Mouse (Mus musculus) hindbrain, embryonic 14.5 days (tissue): ENCODE measurements around the gene Atp10b. TPM values are rescaled to one million over a fixed set of nuclear protein-coding genes. Genes with fewer than 3 reads are reported as not detected.
A peak's percentile ranks its signal among the peaks of the same experiment; 100 is the strongest.

ENCODE experiments used
- ATAC-seq: fragments of 200-750 bp; cut with Nextera tagmentation; 2 replicates; pipeline ENCODE4 v1.8.0; 2017; ENCODE audit warnings: moderate number of reproducible peaks, mild to moderate bottlenecking, moderate TSS enrichment, moderate library complexity; ENCODE audit not compliant: low FRiP score
- DNase-seq: peaks from one replicate; pipeline ENCODE4 v3.0.0-alpha.2; 2015; ENCODE audit warnings: low spot score
- H3K27ac ChIP-seq: fragments of 300-500 bp; sonication (generic); 2 replicates; pipeline ENCODE4 v1.5.1; 2014; ENCODE audit warnings: mild to moderate bottlenecking, moderate library complexity
- H3K27me3 ChIP-seq: fragments of 300-500 bp; sonication (generic); 2 replicates; pipeline ENCODE4 v1.6.1; 2014; ENCODE audit warnings: mild to moderate bottlenecking, low read length, mixed read lengths; ENCODE audit not compliant: control insufficient read depth, insufficient read depth
- H3K36me3 ChIP-seq: fragments of 300-500 bp; sonication (generic); replicated peaks from 2 replicates; pipeline ENCODE4 v1.6.1; 2014; ENCODE audit not compliant: control insufficient read depth, insufficient read depth
- H3K4me1 ChIP-seq: fragments of 300-500 bp; sonication (generic); replicated peaks from 2 replicates; pipeline ENCODE4 v1.6.1; 2014; ENCODE audit warnings: antibody characterized with exemption, low read length, mixed read lengths; ENCODE audit not compliant: control insufficient read depth, insufficient read depth
- H3K4me2 ChIP-seq: fragments of 300-500 bp; sonication (generic); replicated peaks from 2 replicates; pipeline ENCODE4 v1.6.1; 2014; ENCODE audit warnings: mild to moderate bottlenecking, moderate library complexity
- H3K4me3 ChIP-seq: fragments of 300-500 bp; sonication (generic); replicated peaks from 2 replicates; pipeline ENCODE4 v1.5.1; 2014; ENCODE audit warnings: mild to moderate bottlenecking, low read length
- H3K9ac ChIP-seq: fragments of 300-500 bp; sonication (generic); 2 replicates; pipeline ENCODE4 v1.6.1; 2014
- H3K9me3 ChIP-seq: fragments of 300-500 bp; sonication (generic); 2 replicates; pipeline ENCODE4 v1.6.1; 2016; ENCODE audit warnings: low read length; ENCODE audit not compliant: control insufficient read depth
- WGBS: fragments of 180-500 bp; shearing (Covaris S2); extraction: QIAGEN DNeasy Blood & Tissue Kit; methylation state at CpG from one replicate; pipeline ENCODE4 v1.1.7; 2014; 5-methylcytosine and 5-hydroxymethylcytosine counted together
- polyA plus RNA-seq: library from polyadenylated mRNA; unstranded; fragments of >200 nt; fragmentation: Nextera tagmentation; extraction: Ambion mirVana; gene quantifications from 2 replicates; pipeline ENCODE4 v1.2.1, GENCODE M21; 2014

Atp10b gene
- polyA plus RNA-seq, 1 experiment from 2014 or later, result 0.59 TPM

DNA sequence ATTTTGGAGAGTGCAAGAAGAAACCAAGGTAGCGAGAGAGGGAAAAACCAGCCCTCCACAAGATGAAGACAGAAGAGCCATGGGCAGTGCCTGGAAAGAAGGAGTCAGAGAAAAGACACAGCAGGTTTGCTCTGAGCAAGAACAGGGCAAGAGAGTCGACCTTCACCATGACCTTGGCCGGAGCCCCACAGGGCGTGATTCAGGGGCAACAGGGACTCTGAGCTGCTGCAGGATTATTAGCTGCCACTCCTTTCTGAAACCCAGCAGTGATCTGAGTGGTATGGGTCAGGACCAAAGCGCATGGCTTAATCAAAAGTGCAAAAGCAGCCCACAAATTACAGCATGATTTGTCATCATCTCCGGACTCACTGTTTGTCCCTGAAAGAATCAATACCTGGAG, 36.6 kb downstream of the Atp10b start:
- 69% methylated on average over 6 of the region's 6 CpGs for WGBS
- no peaks in the 10 kb centered on the region for H3K9me3 ChIP-seq
- DNase-seq (no peak), ATAC-seq (no peak)
- no peak overlapping the region for H3K4me3 ChIP-seq
- H3K36me3 ChIP-seq, result no peaks in the 10 kb centered on the region
- no peaks in the 10 kb centered on the region for H3K27me3 ChIP-seq
- H3K9ac ChIP-seq, result no peak overlapping the region
- H3K27ac ChIP-seq, result no peak overlapping the region
- no peaks in the 10 kb centered on the region for H3K4me1 ChIP-seq
- no peak overlapping the region for H3K4me2 ChIP-seq

DNA sequence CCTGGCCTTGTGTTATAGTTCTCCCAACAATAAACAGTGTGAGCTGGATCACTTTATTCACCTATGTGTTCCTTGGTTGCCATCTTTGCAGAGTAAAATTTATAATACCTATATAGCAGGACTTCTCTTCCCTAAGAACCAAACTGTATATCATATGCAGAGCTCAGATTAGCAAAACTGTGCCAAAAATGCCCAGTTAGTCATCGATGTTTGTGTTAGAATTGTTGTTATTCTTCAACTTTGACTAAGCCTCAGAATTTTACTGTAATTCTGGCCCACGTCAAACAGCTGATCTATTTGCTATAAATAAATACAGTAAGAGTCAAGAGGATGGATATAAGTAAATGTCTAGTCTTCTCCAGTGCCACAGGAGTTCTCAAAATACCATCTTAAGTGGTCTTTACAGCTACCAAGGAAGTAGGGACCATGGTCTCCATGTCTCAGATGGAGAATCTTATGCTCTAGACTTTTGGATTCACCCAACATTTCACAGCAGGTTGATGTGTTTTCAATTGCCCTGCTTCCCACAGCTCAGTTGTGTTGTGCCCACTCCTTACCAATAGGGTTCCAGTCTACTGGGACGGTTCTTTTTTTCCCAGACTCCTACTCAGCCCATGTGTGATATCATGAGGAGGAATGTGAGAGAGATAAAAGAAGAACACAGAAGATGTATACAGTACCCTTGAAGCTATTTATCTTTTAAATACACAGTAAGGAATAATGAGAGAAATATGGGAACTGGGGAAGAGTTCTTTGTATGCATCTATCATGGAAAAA, 40.3 kb downstream of the Atp10b start:
- Histone ChIP-seq H3K4me2 (no peak overlapping the region), H3K27ac (no peak overlapping the region), H3K9me3 (no peaks in the 10 kb centered on the region), H3K4me1 (no peaks in the 10 kb centered on the region), H3K27me3 (no peaks in the 10 kb centered on the region), H3K9ac (no peak overlapping the region), H3K4me3 (no peak overlapping the region), H3K36me3 (no peaks in the 10 kb centered on the region)
- DNase-seq (no peak), ATAC-seq (no peak)
- 96% methylated on average over 3 of the region's 3 CpGs for WGBS

DNA sequence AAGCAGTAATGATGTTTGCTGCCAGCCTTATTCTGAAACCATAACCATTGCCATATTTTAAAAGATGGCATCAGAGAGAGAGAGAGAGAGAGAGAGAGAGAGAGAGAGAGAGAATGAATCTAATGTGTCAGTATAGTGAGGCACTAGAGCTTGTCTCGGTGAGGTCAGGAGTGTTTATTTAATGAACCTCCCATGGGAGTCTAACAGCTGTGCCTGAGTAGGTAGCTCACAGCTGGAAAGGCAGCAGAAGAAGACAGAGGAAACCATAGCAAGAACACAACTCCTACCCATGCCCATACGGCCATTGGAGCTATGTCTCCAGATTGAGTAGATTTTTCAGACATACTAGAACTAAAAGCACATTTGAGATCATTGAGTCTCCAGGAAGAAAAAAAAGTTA, 49.1 kb downstream of the Atp10b start:
- DNase-seq, result no peak
- no peak for ATAC-seq
- Histone ChIP-seq H3K27ac (no peak overlapping the region), H3K4me3 (no peak overlapping the region), H3K4me1 (no peaks in the 10 kb centered on the region; the same call in 1 of the 2 replicates), H3K27me3 (no peaks in the 10 kb centered on the region), H3K4me2 (no peak overlapping the region), H3K36me3 (no peaks in the 10 kb centered on the region), H3K9me3 (no peaks in the 10 kb centered on the region), H3K9ac (no peak overlapping the region)
- WGBS, result 85% methylated on average over 2 of the region's 2 CpGs

DNA sequence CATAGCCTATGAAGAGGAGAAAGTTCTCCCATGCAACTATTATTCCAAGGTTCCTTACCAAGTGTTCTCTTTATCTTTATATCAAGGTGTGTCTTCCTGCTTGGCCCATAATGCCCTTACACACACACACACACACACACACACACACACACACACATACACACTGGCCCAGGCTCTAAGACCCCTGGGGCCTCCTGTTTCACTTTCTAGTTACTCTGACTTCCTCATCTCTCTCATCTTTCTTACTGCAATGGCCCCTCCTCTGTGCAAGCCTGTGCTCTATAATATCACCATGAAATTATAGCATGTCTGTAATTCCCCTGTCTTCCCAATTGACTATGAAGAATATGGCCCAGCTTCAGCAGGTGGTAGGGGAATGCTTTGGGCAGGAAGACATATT, 49.7 kb downstream of the Atp10b start:
- Histone ChIP-seq H3K27me3 (no peaks in the 10 kb centered on the region), H3K9ac (no peak overlapping the region), H3K9me3 (no peaks in the 10 kb centered on the region), H3K4me2 (no peak overlapping the region), H3K4me3 (no peak overlapping the region), H3K27ac (no peak overlapping the region), H3K36me3 (no peaks in the 10 kb centered on the region), H3K4me1 (no peaks in the 10 kb centered on the region; the same call in 1 of the 2 replicates)
- DNase-seq (no peak), ATAC-seq (no peak)

DNA sequence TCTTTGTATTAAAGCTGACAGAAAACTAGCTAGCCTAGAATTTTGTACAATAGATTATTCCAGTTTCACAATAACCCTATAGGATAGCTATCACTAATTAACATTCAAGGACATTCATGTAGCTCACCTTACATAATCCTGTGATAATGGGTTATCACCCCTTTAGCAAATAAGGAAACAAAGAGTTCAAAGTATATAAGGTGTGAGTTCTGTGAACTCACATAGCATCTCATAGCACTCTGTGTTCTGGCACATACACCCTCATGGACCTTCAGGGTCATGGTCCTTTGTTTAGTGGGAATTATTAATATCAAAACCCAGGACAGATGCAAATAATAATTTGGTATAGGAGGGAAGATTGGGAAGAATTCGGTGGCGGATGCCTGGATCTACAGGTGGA, 50.4 kb downstream of the Atp10b start:
- no peaks in the 10 kb centered on the region; the same call in 1 of the 2 replicates for H3K4me1 ChIP-seq
- H3K4me2 ChIP-seq, result no peak overlapping the region
- ATAC-seq (no peak), DNase-seq (no peak)
- no peaks in the 10 kb centered on the region for H3K27me3 ChIP-seq
- H3K4me3 ChIP-seq, result no peak overlapping the region
- no peaks in the 10 kb centered on the region for H3K36me3 ChIP-seq
- 96% methylated on average over 2 of the region's 2 CpGs for WGBS
- no peak overlapping the region for H3K9ac ChIP-seq
- H3K27ac ChIP-seq, result no peak overlapping the region
- H3K9me3 ChIP-seq, result no peaks in the 10 kb centered on the region

DNA sequence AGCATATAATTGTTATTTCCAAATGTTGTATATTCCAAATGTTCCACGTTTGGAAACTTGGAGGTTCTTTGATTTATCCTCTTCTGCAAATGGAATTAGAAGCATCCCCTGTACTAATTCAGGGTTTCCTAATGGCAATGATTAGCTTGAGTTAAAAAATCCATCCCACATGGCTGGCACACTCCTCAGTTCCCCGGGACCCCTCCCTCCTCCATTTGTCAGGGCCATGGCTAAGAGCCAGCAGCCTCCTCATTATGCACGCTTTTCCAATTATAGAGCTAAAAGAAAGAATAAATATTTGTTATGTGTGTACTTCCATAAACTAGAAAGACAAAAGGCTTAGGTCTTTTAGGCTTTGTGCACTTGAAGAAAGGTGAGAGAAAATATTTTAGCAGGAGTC, 53.9 kb downstream of the Atp10b start:
- Histone ChIP-seq H3K4me2 (no peak overlapping the region), H3K4me3 (no peak overlapping the region), H3K36me3 (no peaks in the 10 kb centered on the region), H3K9me3 (no peaks in the 10 kb centered on the region), H3K4me1 (no peaks in the 10 kb centered on the region; the same call in 1 of the 2 replicates), H3K27me3 (no peaks in the 10 kb centered on the region), H3K27ac (no peak overlapping the region), H3K9ac (no peak overlapping the region)
- WGBS, result 49% methylated on average over 3 of the region's 3 CpGs
- peak; percentile 47 for DNase-seq
- no peak for ATAC-seq

DNA sequence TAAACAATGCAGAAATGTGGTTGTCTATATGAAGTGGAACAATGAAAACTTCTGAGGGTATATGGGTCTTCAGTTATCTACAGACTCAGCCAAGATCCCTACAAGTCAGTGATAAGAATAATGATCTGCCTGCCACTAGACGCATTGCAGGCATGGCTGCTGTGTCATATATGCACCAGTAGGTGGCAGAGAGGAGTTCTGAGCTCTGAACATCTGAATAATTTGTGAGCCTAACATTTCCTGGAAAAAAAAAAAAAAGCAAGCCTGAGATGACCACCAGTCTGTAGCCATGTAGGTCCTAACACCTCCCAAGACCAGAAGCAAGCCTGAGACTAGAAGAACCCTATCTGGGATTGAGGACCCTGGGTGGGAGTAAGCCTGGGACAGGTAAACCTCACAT, 63.5 kb downstream of the Atp10b start:
- H3K9ac ChIP-seq, result no peak overlapping the region
- 0 out of 2 replicates have a peak, but pooled peaks cover 11% of the 10 kb centered on the region for H3K4me1 ChIP-seq
- no peak overlapping the region for H3K27ac ChIP-seq
- 35% methylated on average over 1 of the region's 1 CpGs for WGBS
- H3K36me3 ChIP-seq, result no peaks in the 10 kb centered on the region
- ATAC-seq, result no peak
- DNase-seq, result no peak
- no peaks in the 10 kb centered on the region for H3K9me3 ChIP-seq
- H3K4me2 ChIP-seq, result no peak overlapping the region
- H3K4me3 ChIP-seq, result no peak overlapping the region
- no peaks in the 10 kb centered on the region for H3K27me3 ChIP-seq

DNA sequence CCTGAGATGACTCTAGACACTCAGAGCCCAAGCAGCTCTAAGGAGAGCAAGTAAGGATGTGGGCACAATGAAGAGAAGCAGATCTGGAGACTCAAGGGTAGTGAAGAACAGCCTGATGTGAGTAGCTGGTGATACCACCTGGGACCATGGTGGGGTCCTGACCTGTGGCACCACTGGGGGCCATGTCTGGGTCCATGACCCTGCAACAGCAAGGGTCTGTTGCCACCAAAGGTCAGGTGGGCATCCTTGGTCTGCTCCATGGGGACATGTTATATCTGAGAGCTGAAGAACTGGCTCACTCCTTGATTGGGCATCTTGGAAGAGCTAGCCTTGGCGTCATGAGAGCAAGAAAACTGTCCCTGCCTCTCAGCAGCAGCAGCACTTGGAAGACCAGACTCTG, 64.1 kb downstream of the Atp10b start:
- WGBS, result 92% methylated on average over 1 of the region's 1 CpGs
- no peak for ATAC-seq

DNA sequence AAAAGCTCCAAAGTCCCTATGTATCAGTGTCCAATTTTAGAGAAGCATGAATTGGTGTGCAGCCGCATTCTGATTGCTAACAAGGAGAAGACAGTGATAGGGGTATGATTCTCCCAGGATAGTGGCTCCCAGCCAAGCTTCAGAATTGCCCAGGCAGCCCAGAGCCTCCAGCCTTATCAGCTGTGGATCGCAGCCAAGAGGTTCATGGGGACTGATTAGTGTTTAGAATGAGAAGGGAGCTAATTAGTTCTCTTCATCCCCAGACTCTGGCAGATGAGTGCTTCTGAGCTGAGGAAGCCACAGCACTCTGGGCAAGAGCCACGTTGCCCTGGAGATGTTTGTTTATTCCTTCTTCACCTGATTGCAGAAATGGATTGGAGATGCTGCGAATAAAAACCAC, 67.3 kb downstream of the Atp10b start:
- DNase-seq, result peak; percentile 81
- Histone ChIP-seq H3K9me3 (no peaks in the 10 kb centered on the region), H3K9ac (no peak overlapping the region), H3K36me3 (no peaks in the 10 kb centered on the region), H3K4me2 (no peak overlapping the region), H3K4me3 (no peak overlapping the region), H3K27me3 (no peaks in the 10 kb centered on the region), H3K27ac (no peak overlapping the region), H3K4me1 (0 out of 2 replicates have a peak, but pooled peaks cover 11% of the 10 kb centered on the region)
- peak; percentile 90 for ATAC-seq
- 36% methylated on average over 4 of the region's 4 CpGs for WGBS

More for the DNA sequence above, 64.1 kb downstream of the Atp10b start:
- Histone ChIP-seq H3K4me1 (0 out of 2 replicates have a peak, but pooled peaks cover 11% of the 10 kb centered on the region), H3K9ac (no peak overlapping the region), H3K4me2 (no peak overlapping the region), H3K27me3 (no peaks in the 10 kb centered on the region), H3K4me3 (no peak overlapping the region), H3K36me3 (no peaks in the 10 kb centered on the region), H3K9me3 (no peaks in the 10 kb centered on the region), H3K27ac (no peak overlapping the region)
- DNase-seq, result no peak

DNA sequence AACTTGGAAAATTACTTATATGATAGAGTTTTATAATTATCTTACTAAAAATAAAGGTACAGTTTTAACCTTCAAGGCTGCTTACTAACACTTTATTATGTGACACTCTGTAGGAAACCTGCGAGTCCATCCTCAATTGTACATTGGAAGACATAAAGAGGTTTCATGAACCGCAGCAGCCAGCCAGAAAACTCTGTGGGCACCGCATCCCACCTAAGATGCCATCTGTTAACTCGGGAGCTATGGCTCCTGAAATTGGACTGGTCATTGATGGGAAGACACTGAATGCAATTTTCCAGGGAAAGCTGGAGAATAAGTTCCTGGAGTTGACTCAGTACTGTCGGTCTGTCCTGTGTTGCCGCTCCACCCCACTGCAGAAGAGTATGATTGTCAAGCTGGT, 80.6 kb downstream of the Atp10b start:
- ATAC-seq (no peak), DNase-seq (no peak)
- 97% methylated on average over 6 of the region's 6 CpGs for WGBS
- H3K36me3 ChIP-seq, result no peaks in the 10 kb centered on the region
- no peak overlapping the region for H3K27ac ChIP-seq
- H3K4me1 ChIP-seq, result no peaks in the 10 kb centered on the region
- H3K9me3 ChIP-seq, result no peaks in the 10 kb centered on the region
- H3K27me3 ChIP-seq, result no peaks in the 10 kb centered on the region
- no peak overlapping the region for H3K9ac ChIP-seq
- H3K4me3 ChIP-seq, result no peak overlapping the region
- H3K4me2 ChIP-seq, result no peak overlapping the region
